Comparison of ENCODE assay signal across 11 mouse cellular contexts in genomic region chr11:71672171-71673050, GRCm38 (mm10).
DNase-seq lines count a peak whose midpoint lies in the region; ATAC-seq and TF ChIP-seq lines count a peak whose summit lies in the region.
"Had no signal": no experiment of that assay in that cellular context is flagged by ENCODE, and none has a peak within 500 bp of the region (broad histone marks: within the 10 kb centered on the region; RNA-seq: fewer than 3 reads in every experiment).

No protein-coding gene starts in this region.

- no peak overlapping the region for H3K27ac ChIP-seq in cerebellum, adult 2 months (ENCODE audit: insufficient read depth, low read length)
- no peak overlapping the region; the same call in 1 of the 2 replicates for H3K27ac ChIP-seq in intestine, embryonic 16.5 days (ENCODE audit: low read length)
- H3K27ac ChIP-seq: liver, embryonic 15.5 days had no signal

- H3K4me2 ChIP-seq in intestine, embryonic 16.5 days (ENCODE audit: low read depth, low read length) = no peak overlapping the region
- H3K4me2 ChIP-seq: liver, embryonic 15.5 days had no signal

- no peak overlapping the region for H3K9ac ChIP-seq in intestine, embryonic 16.5 days (ENCODE audit: low read depth, low read length)
- H3K9ac ChIP-seq: liver, embryonic 15.5 days had no signal

- H3K36me3 ChIP-seq in intestine, embryonic 16.5 days (ENCODE audit: control insufficient read depth, insufficient read depth, low read length) = no peaks in the 10 kb centered on the region
- H3K36me3 ChIP-seq: liver, embryonic 15.5 days had no signal

- TF ChIP-seq CTCF in cerebellum, adult 2 months (IDR thresholded peaks at IDR 0.05; ENCODE audit: borderline replicate concordance, insufficient read depth, low read depth, low read length) = no peak

- peak; percentile 85 for DNase-seq in heart, adult 11 months
- no peak for DNase-seq in heart, postnatal 4 days
- peak; percentile 11 for DNase-seq in ovary, postnatal 36 days (ENCODE audit: low spot score)
- no peak for DNase-seq in ovary, postnatal 10 days (ENCODE audit: low spot score)
- peak; percentile 66 to 70 for DNase-seq in cerebellum, adult 2 months
- DNase-seq in spleen, adult 18-20 months = no peak
- DNase-seq in layer of hippocampus, postnatal 10 days (ENCODE audit: low spot score in 2 of 2) = no peak
- DNase-seq: kidney, adult 11 months; thymus, postnatal 14 days had no signal

- ATAC-seq in intestine, embryonic 16.5 days = peak; percentile 28; the same call in 1 of the 2 replicates

- WGBS in cerebellum, adult 2 months = 20% methylated on average over 8 of the region's 8 CpGs
- 33% methylated on average over 8 of the region's 8 CpGs for whole genome bisulfite sequencing in intestine, embryonic 16.5 days

- no peaks in the 10 kb centered on the region for H3K27me3 ChIP-seq in cerebellum, adult 2 months (ENCODE audit: control insufficient read depth, insufficient read depth, low read length)
- 0 out of 2 replicates have a peak, but pooled peaks cover 2% of the 10 kb centered on the region for H3K27me3 ChIP-seq in intestine, embryonic 16.5 days (replicated peaks; ENCODE audit: control insufficient read depth, insufficient read depth, low read length)
- H3K27me3 ChIP-seq: liver, embryonic 15.5 days had no signal

- H3K9me3 ChIP-seq in intestine, embryonic 16.5 days (ENCODE audit: control insufficient read depth, low read length) = no peaks in the 10 kb centered on the region
- H3K9me3 ChIP-seq: liver, embryonic 15.5 days had no signal

- no peak overlapping the region for H3K4me3 ChIP-seq in cerebellum, adult 2 months (replicated peaks; ENCODE audit: insufficient read depth, low read depth, low read length)
- H3K4me3 ChIP-seq in intestine, embryonic 16.5 days (ENCODE audit: low read length) = no peak overlapping the region
- H3K4me3 ChIP-seq: liver, embryonic 15.5 days had no signal

- H3K4me1 ChIP-seq in cerebellum, adult 2 months (ENCODE audit: control insufficient read depth, insufficient read depth, low read length) = peaks cover 16% of the 10 kb centered on the region
- H3K4me1 ChIP-seq in intestine, embryonic 16.5 days (ENCODE audit: control insufficient read depth, insufficient read depth, low read length) = no peaks in the 10 kb centered on the region
- H3K4me1 ChIP-seq: liver, embryonic 15.5 days had no signal

- TF ChIP-seq POLR2A in cerebellum, adult 2 months (IDR thresholded peaks at IDR 0.05; ENCODE audit: borderline replicate concordance, insufficient read depth, low read length) = no peak

Comparison
In these comparisons a context has a peak if more than half of its experiments do, and no peak if none do; other contexts are left out.
1. DNase-seq: peak in heart, adult 11 months (single experiment), ovary, postnatal 36 days (single experiment) and cerebellum, adult 2 months (2 of 2); none in heart, postnatal 4 days (single experiment), ovary, postnatal 10 days (single experiment), spleen, adult 18-20 months (0 of 2) and layer of hippocampus, postnatal 10 days (0 of 2).